Mouse (Mus musculus) E14TG2a.4 (cell line): ENCODE data around the gene AI837181.

Experiments
- CTCF ChIP-seq: conservative IDR thresholded peaks from 2 replicates; pipeline ENCODE4 v1.5.1; 2014; ENCODE audit warnings: low read length
- NANOG ChIP-seq: IDR thresholded peaks from 2 replicates; pipeline ENCODE4 v1.6.1; 2014; ENCODE audit warnings: borderline replicate concordance, low read length, mixed read lengths

- TF ChIP-seq CTCF: no peak
- no peak for TF ChIP-seq NANOG
These were observed 3.2 kb upstream of the AI837181 start for GRCm38 (mm10) chr19:5421784-5422183.
